7 mouse cellular contexts compared by ENCODE assay signal in genomic region chr5:135630598-135630997, GRCm38 (mm10). TPM values are rescaled to one million over a fixed set of nuclear protein-coding genes. Genes with fewer than 3 reads are reported as not detected.
DNase-seq lines count a peak whose midpoint lies in the region; ATAC-seq and TF ChIP-seq lines count a peak whose summit lies in the region.

No protein-coding gene starts in this region.

- DNase-seq in liver (peak; percentile 69), R1 (ENCODE audit: low read depth, low spot score) (peak; percentile 78)
- DNase-seq in cerebellum, adult 18-20 months = peak; percentile 69 to 76
- DNase-seq in hindlimb bud, embryonic 11.5 days (ENCODE audit: extremely low spot score, low read depth, low spot score) = peak; percentile 46
- DNase-seq in lung, embryonic 14.5 days = peak; percentile 75
- peak; percentile 63 to 86 for DNase-seq in spleen, postnatal 4 days (ENCODE audit: low spot score in 2 of 2)

- ATAC-seq in liver, embryonic 12.5 days = no peak
- ATAC-seq in lung, embryonic 14.5 days (ENCODE audit: insufficient read depth) = no peak

- H3K4me2 ChIP-seq in liver, embryonic 12.5 days = no peak overlapping the region
- H3K4me2 ChIP-seq in lung, embryonic 14.5 days = no peak overlapping the region

- TF ChIP-seq CTCF in lung, embryonic 14.5 days (IDR thresholded peaks at IDR 0.05; ENCODE audit: low read depth) = peak; percentile 74

- 15% methylated on average over 3 of the region's 3 CpGs for WGBS in liver, embryonic 12.5 days (ENCODE audit: insufficient replicate concordance)
- 16% methylated on average over 3 of the region's 3 CpGs for WGBS in lung, embryonic 14.5 days

- no peaks in the 10 kb centered on the region for H3K27me3 ChIP-seq in liver, embryonic 12.5 days (replicated peaks)
- H3K27me3 ChIP-seq in lung, embryonic 14.5 days (ENCODE audit: insufficient read depth, low read length) = no peaks in the 10 kb centered on the region

- no peak overlapping the region for H3K27ac ChIP-seq in liver, embryonic 12.5 days
- H3K27ac ChIP-seq in lung, embryonic 14.5 days (ENCODE audit: low read depth) = no peak overlapping the region

- H3K4me1 ChIP-seq in liver, embryonic 12.5 days = peaks cover 46% of the 10 kb centered on the region
- no peaks in the 10 kb centered on the region for H3K4me1 ChIP-seq in lung, embryonic 14.5 days (ENCODE audit: insufficient read depth)

- peaks cover 5% of the 10 kb centered on the region for H3K36me3 ChIP-seq in liver, embryonic 12.5 days
- peaks cover 7% of the 10 kb centered on the region; the same call in 1 of the 2 replicates for H3K36me3 ChIP-seq in lung, embryonic 14.5 days (ENCODE audit: insufficient read depth)

- no peak overlapping the region for H3K4me3 ChIP-seq in liver, embryonic 12.5 days
- no peak overlapping the region for H3K4me3 ChIP-seq in lung, embryonic 14.5 days (ENCODE audit: low read depth, low read length)

- H3K9ac ChIP-seq in liver, embryonic 12.5 days = no peak overlapping the region
- no peak overlapping the region for H3K9ac ChIP-seq in lung, embryonic 14.5 days

- no peaks in the 10 kb centered on the region for H3K9me3 ChIP-seq in liver, embryonic 12.5 days (replicated peaks)
- H3K9me3 ChIP-seq in lung, embryonic 14.5 days (ENCODE audit: low read depth, low read length) = no peaks in the 10 kb centered on the region

RNA-seq across cellular contexts. Expression of gene Rhbdd2, which starts 1.8 kb away (rescaled TPM):
- polyA plus RNA-seq in liver, embryonic 12.5 days (2016; fragmentation: Nextera tagmentation; extraction: Ambion mirVana) = 15.8 and 17.3 TPM in 2 replicates
- 40.5 and 45.7 TPM in 2 replicates for polyA plus RNA-seq in lung, embryonic 14.5 days (2014; fragmentation: Nextera tagmentation; extraction: Ambion mirVana)

RNA-seq across cellular contexts. Expression of gene Por, which starts 39.2 kb away (rescaled TPM):
- 34.7 and 36.6 TPM in 2 replicates for polyA plus RNA-seq in liver, embryonic 12.5 days (2016; fragmentation: Nextera tagmentation; extraction: Ambion mirVana)
- 51.5 and 52.7 TPM in 2 replicates for polyA plus RNA-seq in lung, embryonic 14.5 days (2014; fragmentation: Nextera tagmentation; extraction: Ambion mirVana)

RNA-seq across cellular contexts. Expression of gene Ccl24, which starts 57.7 kb away (rescaled TPM):
- polyA plus RNA-seq in liver, embryonic 12.5 days (2016; fragmentation: Nextera tagmentation; extraction: Ambion mirVana) = 9.8 and 10.2 TPM in 2 replicates
- polyA plus RNA-seq in lung, embryonic 14.5 days (2014; fragmentation: Nextera tagmentation; extraction: Ambion mirVana) = 2.5 and 3.1 TPM in 2 replicates
